Mouse (Mus musculus) spleen, postnatal 4 days (tissue): ENCODE measurements at regions not wholly inside any gene's neighbourhood (a gene's known extent, or its start where the extent isn't known, plus 50 kb on each side); places are given as distances from the start of the nearest gene placed in this dataset.

Experiments
- DNase-seq, 2 experiments: peaks; one replicate each; pipeline ENCODE4 v3.0.0; 2022; ENCODE audit warnings: low spot score in 2 of 2

- no peak for DNase-seq
These were observed 61.9 kb upstream of the Ubash3b start for GRCm38 (mm10) chr9:41223406-41223805.

GRCm38 (mm10) chr9:41222346-41223015 lies 61.0 kb upstream of the Ubash3b start:
- no peak for DNase-seq

- no peak for DNase-seq
These were observed 59.8 kb upstream of the Ubash3b start for GRCm38 (mm10) chr9:41221110-41221790.

GRCm38 (mm10) chr9:41220105-41220669 lies 58.7 kb upstream of the Ubash3b start:
- DNase-seq = no peak

- DNase-seq = no peak
These were observed 57.2 kb upstream of the Ubash3b start for GRCm38 (mm10) chr9:41218702-41219101.

- no peak for DNase-seq
These were observed 54.8 kb upstream of the Ubash3b start for GRCm38 (mm10) chr9:41216248-41216647.

- no peak for DNase-seq
These were observed 53.5 kb upstream of the Ubash3b start for GRCm38 (mm10) chr9:41215026-41215425.

- DNase-seq = no peak
These were observed 51.5 kb upstream of the Ubash3b start for GRCm38 (mm10) chr9:41212943-41213529.

- peak in 1 of 2 experiments; percentile 35 for DNase-seq
These were observed 50.9 kb upstream of the Ubash3b start for GRCm38 (mm10) chr9:41212303-41212901.

GRCm38 (mm10) chr9:41211865-41212302 lies 50.4 kb upstream of the Ubash3b start:
- no peak for DNase-seq
